Mouse (Mus musculus): Measurements from ENCODE around the gene Slc27a5.

DNA sequence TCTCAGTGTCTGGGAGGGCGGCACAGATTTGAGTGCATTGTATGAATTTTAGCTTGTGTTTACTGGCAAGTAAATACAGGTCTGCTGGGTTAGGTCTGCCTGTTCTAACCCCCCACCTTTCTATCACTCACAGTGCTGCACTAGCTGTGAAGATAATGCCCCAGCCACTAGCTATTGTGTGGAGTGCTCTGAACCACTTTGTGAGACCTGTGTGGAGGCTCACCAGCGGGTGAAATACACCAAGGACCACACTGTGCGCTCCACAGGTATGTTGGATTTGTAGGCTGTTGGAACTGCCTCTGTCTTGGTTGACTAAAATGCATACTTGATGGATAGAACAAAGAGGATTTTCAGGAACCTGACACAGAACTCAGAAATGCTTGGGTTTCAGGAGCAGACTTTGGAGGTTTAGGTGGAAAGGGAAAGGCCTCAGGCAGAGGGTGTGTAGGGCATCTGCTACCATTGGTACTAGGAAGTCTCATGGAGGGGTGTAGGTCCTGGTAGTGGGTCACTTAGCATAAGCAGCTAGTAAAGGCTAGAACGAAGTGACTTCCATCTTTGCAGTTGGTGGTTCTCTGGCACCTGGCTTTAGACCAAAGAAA, 27.6 kb upstream of the Slc27a5 start:
- no peak for TF ChIP-seq POLR2A (IDR thresholded peaks at IDR 0.05; ENCODE audit: borderline replicate concordance, extremely low read depth, low read depth, low read length)
- TF ChIP-seq CTCF (IDR thresholded peaks at IDR 0.05; ENCODE audit: insufficient read depth, low read length), result no peak

Measured in lung, adult 2 months (tissue).